In genomic region chr10:118953440-118953839, GRCm38 (mm10) we compare ENCODE assay signal across 18 mouse cellular contexts.
"Had no signal": no experiment of that assay in that cellular context is flagged by ENCODE, and none has a peak within 500 bp of the region (broad histone marks: within the 10 kb centered on the region; RNA-seq: fewer than 3 reads in every experiment).

No protein-coding gene starts in this region.

- DNase-seq: lung, adult 18-20 months; lung, embryonic 14.5 days; lung, postnatal 10 days; lung, postnatal 4 days; midbrain, embryonic 14.5 days; retina, postnatal 1 day; right cerebral cortex, adult 18-20 months; right cerebral cortex, postnatal 25 days; right cerebral cortex, postnatal 4 days had no signal

- H3K4me3 ChIP-seq: midbrain, embryonic 10.5 days; midbrain, embryonic 12.5 days; myocyte; neural tube, embryonic 13.5 days; neural tube, embryonic 15.5 days; stomach, embryonic 15.5 days had no signal

- H3K4me1 ChIP-seq: midbrain, embryonic 10.5 days; midbrain, embryonic 12.5 days; neural tube, embryonic 13.5 days; stomach, embryonic 15.5 days had no signal

- H3K27me3 ChIP-seq: neural tube, embryonic 15.5 days; stomach, embryonic 15.5 days had no signal

- ATAC-seq: midbrain, embryonic 16.5 days had no signal

- H3K9me3 ChIP-seq: midbrain, embryonic 10.5 days; midbrain, embryonic 12.5 days; neural tube, embryonic 13.5 days; neural tube, embryonic 15.5 days; stomach, embryonic 15.5 days had no signal

- H3K27ac ChIP-seq: liver, embryonic 14.5 days; midbrain, embryonic 10.5 days; midbrain, embryonic 12.5 days; neural tube, embryonic 13.5 days; neural tube, embryonic 15.5 days; stomach, embryonic 15.5 days; stomach, postnatal 0 days had no signal

- H3K36me3 ChIP-seq: midbrain, embryonic 10.5 days; midbrain, embryonic 12.5 days; neural tube, embryonic 13.5 days; neural tube, embryonic 15.5 days; stomach, embryonic 15.5 days had no signal

- H3K4me2 ChIP-seq: lung, embryonic 14.5 days; midbrain, embryonic 12.5 days; neural tube, embryonic 13.5 days; neural tube, embryonic 15.5 days; stomach, embryonic 15.5 days had no signal

- H3K9ac ChIP-seq: liver, embryonic 14.5 days; lung, embryonic 14.5 days; midbrain, embryonic 12.5 days; neural tube, embryonic 13.5 days; neural tube, embryonic 15.5 days; stomach, embryonic 15.5 days had no signal
